Mouse (Mus musculus): ENCODE measurements around the gene Tns3. TPM values are rescaled to one million over a fixed set of nuclear protein-coding genes. Genes with fewer than 3 reads are reported as not detected.
A peak's percentile ranks its signal among the peaks of the same experiment; 100 is the strongest.

The Tns3 gene
- polyA plus RNA-seq, 1 experiment from 2014 or later, result 16.4 TPM

DNA sequence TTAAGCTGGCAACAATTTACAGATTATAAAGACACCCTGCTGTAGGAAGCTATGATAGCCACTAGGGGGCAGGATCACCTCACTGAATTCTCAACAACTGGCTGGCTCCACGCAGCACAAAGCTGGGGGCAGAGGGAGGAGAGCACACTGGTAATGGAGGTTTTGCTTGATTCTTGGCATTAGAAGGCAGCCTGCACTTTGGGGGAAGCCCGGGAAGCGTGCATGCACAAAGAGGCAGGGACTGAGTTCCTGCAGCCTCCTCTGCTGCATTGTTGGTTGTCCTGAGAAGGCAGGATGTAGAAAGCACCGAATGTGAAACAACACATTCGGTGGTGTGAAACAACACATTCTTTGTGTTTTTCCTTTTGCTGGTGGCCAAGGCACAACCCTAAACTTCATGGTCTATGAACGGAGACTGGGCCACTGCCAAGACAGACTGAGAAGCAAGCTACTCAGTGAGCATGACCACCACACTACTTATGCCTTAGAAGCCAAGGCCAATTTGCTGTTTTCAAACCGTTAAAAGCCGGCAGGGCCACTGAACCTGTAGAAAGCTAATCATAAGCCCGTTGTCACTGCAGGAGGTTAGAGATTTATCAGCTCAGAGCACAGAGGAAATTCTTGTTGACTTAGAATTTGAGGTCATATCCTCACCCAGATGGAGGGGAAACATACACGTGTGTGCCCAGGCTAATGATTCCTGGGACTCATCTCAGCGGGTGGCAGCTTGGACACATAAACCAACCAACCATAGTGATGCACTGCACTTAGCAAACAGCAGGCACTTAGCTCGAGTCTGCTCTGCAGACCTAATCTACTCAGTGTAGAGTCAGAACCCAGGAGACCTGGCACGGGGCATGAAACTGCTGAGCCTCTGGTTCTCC, 239.8 kb downstream of the Tns3 start:
- Histone ChIP-seq H3K4me3 (no peak overlapping the region), H3K4me1 (replicated peaks) (peaks cover 4% of the 10 kb centered on the region; the same call in 1 of the 2 replicates), H3K9me3 (replicated peaks) (no peaks in the 10 kb centered on the region), H3K27ac (no peak overlapping the region), H3K27me3 (no peaks in the 10 kb centered on the region), H3K4me2 (peak overlapping the region; percentile 49), H3K36me3 (peaks cover 2% of the 10 kb centered on the region; the same call in 1 of the 2 replicates), H3K9ac (no peak overlapping the region)
- ATAC-seq (replicated peaks; ENCODE audit: insufficient number of reproducible peaks, insufficient read depth, low FRiP score, low read depth), result peak; percentile 68
- 29% methylated on average over 13 of the region's 13 CpGs for WGBS

DNA sequence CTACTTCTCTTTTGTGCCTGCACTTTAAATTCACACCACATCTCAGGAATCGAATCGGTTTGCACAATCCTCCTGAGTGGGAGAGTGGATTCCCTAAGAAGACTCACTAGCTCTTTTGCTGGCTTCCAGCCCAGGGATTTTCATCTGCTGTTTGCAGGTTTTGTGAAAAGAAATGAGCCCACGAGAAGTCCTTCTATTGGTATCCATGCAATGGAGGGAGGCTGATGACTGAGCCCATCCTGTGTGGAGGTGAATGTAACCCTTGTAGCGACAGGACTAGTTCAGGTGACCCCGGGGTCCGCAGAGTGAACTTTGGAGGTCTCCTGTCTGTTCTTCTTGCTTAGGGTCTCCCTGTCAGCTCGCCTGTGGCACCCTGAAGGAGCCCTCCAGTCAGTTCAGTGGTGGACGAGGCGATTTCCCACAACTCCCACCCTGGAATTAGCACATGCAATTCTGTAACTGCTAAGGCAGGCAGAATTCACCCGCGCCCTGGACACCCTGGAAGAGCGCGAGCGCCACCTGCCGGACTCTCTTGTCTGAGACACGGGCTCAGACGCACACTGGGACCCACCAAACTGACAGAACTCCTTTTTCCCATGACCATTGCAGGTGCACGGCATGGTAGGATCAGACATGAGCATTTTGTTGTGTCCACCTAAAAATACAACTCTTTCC, 259.0 kb downstream of the Tns3 start:
- no peak for ATAC-seq (replicated peaks; ENCODE audit: insufficient number of reproducible peaks, insufficient read depth, low FRiP score, low read depth)
- H3K4me1 ChIP-seq (replicated peaks), result no peaks in the 10 kb centered on the region
- no peak overlapping the region for H3K4me3 ChIP-seq
- H3K36me3 ChIP-seq, result no peaks in the 10 kb centered on the region
- H3K27me3 ChIP-seq, result no peaks in the 10 kb centered on the region
- no peak overlapping the region for H3K27ac ChIP-seq
- 27% methylated on average over 18 of the region's 18 CpGs for WGBS
- H3K9me3 ChIP-seq (replicated peaks), result no peaks in the 10 kb centered on the region
- H3K4me2 ChIP-seq, result no peak overlapping the region
- H3K9ac ChIP-seq, result no peak overlapping the region

DNA sequence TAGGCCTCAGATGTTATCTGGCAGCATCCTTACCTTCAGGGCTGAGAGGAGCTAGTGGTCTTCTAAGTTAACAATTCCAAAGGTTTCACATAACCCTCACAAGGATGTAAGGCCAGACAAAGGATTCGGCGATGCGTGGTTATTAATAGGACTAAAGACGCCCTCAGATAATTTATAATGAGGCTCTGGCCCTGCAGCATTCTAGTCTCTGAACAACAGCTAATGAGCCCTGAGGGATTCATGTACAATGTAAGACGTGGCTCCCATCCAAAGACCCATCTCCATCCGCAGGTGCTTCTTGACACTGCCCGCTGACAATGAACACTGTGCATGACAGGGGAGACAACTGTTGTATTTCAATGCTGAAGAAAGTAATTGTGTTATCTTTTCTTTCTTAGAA, 263.0 kb downstream of the Tns3 start:
- no peak overlapping the region for H3K4me3 ChIP-seq
- H3K9ac ChIP-seq, result no peak overlapping the region
- H3K4me2 ChIP-seq, result no peak overlapping the region
- no peaks in the 10 kb centered on the region for H3K27me3 ChIP-seq
- no peak for ATAC-seq (replicated peaks; ENCODE audit: insufficient number of reproducible peaks, insufficient read depth, low FRiP score, low read depth)
- 76% methylated on average over 7 of the region's 7 CpGs for WGBS
- H3K27ac ChIP-seq, result no peak overlapping the region
- H3K9me3 ChIP-seq (replicated peaks), result no peaks in the 10 kb centered on the region
- no peaks in the 10 kb centered on the region for H3K4me1 ChIP-seq (replicated peaks)
- H3K36me3 ChIP-seq, result no peaks in the 10 kb centered on the region

DNA sequence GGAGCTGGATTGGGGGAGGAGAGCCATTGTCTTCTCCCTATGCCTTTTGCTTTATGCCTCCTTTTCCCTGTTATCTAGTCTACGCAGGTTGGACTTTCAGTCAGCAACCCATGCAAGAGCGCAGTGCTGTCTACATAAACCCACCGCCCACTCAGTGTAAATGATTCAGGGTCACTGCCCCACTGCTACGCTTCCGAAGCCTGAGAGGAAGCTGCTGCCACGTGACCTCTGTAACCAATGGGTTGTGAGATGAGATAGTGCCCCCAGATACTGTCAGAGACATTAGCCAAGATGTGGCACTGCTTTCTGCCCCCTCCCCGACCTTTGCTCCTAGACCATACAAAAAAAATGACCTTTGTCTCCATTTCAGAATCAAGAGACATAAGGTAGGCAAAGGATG, 268.0 kb downstream of the Tns3 start:
- no peaks in the 10 kb centered on the region for H3K9me3 ChIP-seq (replicated peaks)
- H3K36me3 ChIP-seq, result no peaks in the 10 kb centered on the region
- H3K27ac ChIP-seq, result no peak overlapping the region
- 76% methylated on average over 7 of the region's 7 CpGs for WGBS
- no peak overlapping the region for H3K4me3 ChIP-seq
- no peak for ATAC-seq (replicated peaks; ENCODE audit: insufficient number of reproducible peaks, insufficient read depth, low FRiP score, low read depth)
- H3K9ac ChIP-seq, result no peak overlapping the region
- no peak overlapping the region for H3K4me2 ChIP-seq
- H3K27me3 ChIP-seq, result no peaks in the 10 kb centered on the region
- H3K4me1 ChIP-seq (replicated peaks), result no peaks in the 10 kb centered on the region

DNA sequence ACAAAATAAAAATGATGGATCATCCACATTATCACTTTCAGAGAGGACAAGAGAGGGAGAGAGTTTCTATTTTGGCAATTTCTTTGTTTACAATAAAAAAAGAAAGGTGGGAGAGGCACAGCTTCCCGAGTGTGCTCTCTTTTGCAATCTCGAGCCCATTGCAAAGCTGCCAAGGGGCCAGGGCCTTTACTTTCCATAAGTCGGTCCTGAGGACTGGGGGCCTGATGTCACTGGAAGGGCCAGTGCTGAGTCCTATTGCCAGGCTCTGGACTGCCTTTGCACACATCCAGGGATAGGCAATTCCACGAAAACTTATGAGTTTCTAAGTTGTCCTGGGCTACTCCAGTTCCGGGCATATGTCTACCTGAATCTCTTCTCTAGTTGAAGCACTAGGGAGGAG, 272.8 kb downstream of the Tns3 start:
- WGBS, result 56% methylated on average over 5 of the region's 5 CpGs
- H3K4me2 ChIP-seq, result no peak overlapping the region
- no peaks in the 10 kb centered on the region for H3K36me3 ChIP-seq
- ATAC-seq (replicated peaks; ENCODE audit: insufficient number of reproducible peaks, insufficient read depth, low FRiP score, low read depth), result no peak
- H3K9ac ChIP-seq, result no peak overlapping the region
- H3K27ac ChIP-seq, result no peak overlapping the region
- H3K27me3 ChIP-seq, result no peaks in the 10 kb centered on the region
- no peak overlapping the region for H3K4me3 ChIP-seq
- H3K4me1 ChIP-seq (replicated peaks), result no peaks in the 10 kb centered on the region
- H3K9me3 ChIP-seq (replicated peaks), result no peaks in the 10 kb centered on the region

DNA sequence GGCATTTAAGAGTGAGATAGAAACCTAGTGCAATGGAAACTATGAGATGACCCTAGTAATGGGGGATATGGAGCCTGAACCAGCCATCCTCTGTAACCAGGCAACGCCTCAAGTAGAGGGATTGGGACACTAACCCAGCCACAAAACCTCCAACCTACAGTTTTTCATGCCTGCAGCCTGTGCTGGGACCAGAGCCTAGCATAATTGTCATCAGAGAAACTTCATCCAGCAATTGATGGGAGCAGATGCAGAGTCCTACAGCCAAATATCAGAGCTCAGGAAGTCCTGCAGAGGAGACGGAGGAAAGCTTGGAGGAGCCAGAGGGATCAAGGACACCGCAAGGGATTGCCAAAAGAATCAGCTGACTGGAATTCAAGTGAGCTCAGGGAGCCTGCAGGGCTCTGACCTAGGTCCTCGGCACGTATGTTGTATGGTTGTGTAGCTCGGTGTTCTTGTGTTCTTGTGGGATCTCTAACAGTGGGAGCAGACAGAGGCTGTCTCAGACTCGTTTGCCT, 278.4 kb downstream of the Tns3 start:
- 77% methylated on average over 7 of the region's 7 CpGs for WGBS
- Histone ChIP-seq H3K4me1 (replicated peaks) (no peaks in the 10 kb centered on the region), H3K9ac (no peak overlapping the region), H3K4me3 (no peak overlapping the region), H3K27ac (no peak overlapping the region), H3K36me3 (no peaks in the 10 kb centered on the region), H3K9me3 (replicated peaks) (no peaks in the 10 kb centered on the region), H3K27me3 (no peaks in the 10 kb centered on the region), H3K4me2 (no peak overlapping the region)
- no peak for ATAC-seq (replicated peaks; ENCODE audit: insufficient number of reproducible peaks, insufficient read depth, low FRiP score, low read depth)
